Mouse (Mus musculus): ENCODE data around the gene Asb2.

DNA sequence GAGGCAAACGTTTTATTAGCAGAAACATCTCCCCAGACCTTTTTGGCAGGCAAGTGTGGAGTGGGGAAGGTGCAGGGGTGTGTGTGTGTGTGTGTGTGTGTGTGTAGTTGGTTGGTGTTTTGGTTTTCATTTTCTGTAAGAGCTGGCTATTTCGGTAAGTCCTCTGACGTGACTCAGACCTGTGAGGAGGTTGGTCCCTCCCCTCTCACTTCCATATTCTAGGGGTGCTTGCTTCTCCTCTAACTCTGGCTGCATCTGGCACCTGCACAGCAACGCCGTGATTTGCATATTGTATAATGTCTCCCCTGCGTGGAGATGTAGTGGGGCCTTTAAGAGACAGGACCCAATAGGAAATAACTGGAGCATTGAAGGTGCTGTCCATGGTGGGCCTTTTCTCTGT, 82.8 kb downstream of the Asb2 start:
- no peak for TF ChIP-seq POLR2A (IDR thresholded peaks at IDR 0.05; ENCODE audit: extremely low read depth, insufficient read depth, low read length)
- no peak for TF ChIP-seq CTCF (IDR thresholded peaks at IDR 0.05; ENCODE audit: extremely low read depth, insufficient read depth, low read length)

All from cortical plate, adult 2 months (tissue).